Mouse (Mus musculus): Measurements from ENCODE around the gene Luc7l3.
"Not testable (repeated sequence)": the region's sequence is repeated elsewhere in the genome, so short reads cannot be mapped to it uniquely, and the experiment has no call there.

Luc7l3 gene

GRCm38 (mm10) chr11:94290062-94290740 is 31.6 kb downstream of the Luc7l3 start:
- no peak for DNase-seq

- DNase-seq: no peak
Measured at GRCm38 (mm10) chr11:94287105-94287504, 34.7 kb downstream of the Luc7l3 start.

- no peak for DNase-seq
Measured at GRCm38 (mm10) chr11:94285886-94286574, 35.8 kb downstream of the Luc7l3 start.

GRCm38 (mm10) chr11:94283536-94284099 is 38.2 kb downstream of the Luc7l3 start:
- DNase-seq: no peak

GRCm38 (mm10) chr11:94282291-94282690 is 39.5 kb downstream of the Luc7l3 start:
- no peak for DNase-seq

- DNase-seq: peak; percentile 22 to 45
Measured at GRCm38 (mm10) chr11:94281199-94282181, 40.3 kb downstream of the Luc7l3 start, which contains the start of gene Gm21885. Gene Gm21885 (plus strand): TSS chr11:94281873.

- DNase-seq: peak; percentile 93 to 94
Measured at GRCm38 (mm10) chr11:94276869-94277337, 44.9 kb downstream of the Luc7l3 start.

- DNase-seq: no peak
Measured at GRCm38 (mm10) chr11:94275686-94276085, 46.1 kb downstream of the Luc7l3 start.

GRCm38 (mm10) chr11:94275226-94275625 is 46.6 kb downstream of the Luc7l3 start:
- DNase-seq: no peak

- no peak for DNase-seq
Measured at GRCm38 (mm10) chr11:94274206-94274867, 47.5 kb downstream of the Luc7l3 start.

- DNase-seq: no peak
Measured at GRCm38 (mm10) chr11:94272960-94273927, 48.5 kb downstream of the Luc7l3 start.

GRCm38 (mm10) chr11:94271015-94271414 is 50.8 kb downstream of the Luc7l3 start:
- no peak for DNase-seq

- no peak for DNase-seq
Measured at GRCm38 (mm10) chr11:94269906-94270305, 51.9 kb downstream of the Luc7l3 start.

- no peak for DNase-seq
Measured at GRCm38 (mm10) chr11:94268761-94269160, 53.0 kb downstream of the Luc7l3 start.

- not testable (repeated sequence) for DNase-seq
Measured at GRCm38 (mm10) chr11:94266155-94266554, 55.6 kb downstream of the Luc7l3 start.

- DNase-seq: peak; percentile 77 to 81
Measured at GRCm38 (mm10) chr11:94265134-94265785, 56.5 kb downstream of the Luc7l3 start.

GRCm38 (mm10) chr11:94261585-94262370 is 60.0 kb downstream of the Luc7l3 start:
- DNase-seq: no peak

- DNase-seq: no peak
Measured at GRCm38 (mm10) chr11:94259814-94260213, 62.0 kb downstream of the Luc7l3 start.

- no peak for DNase-seq
Measured at GRCm38 (mm10) chr11:94257987-94258386, 63.8 kb downstream of the Luc7l3 start.

Measured in cerebellum, postnatal 25 days (tissue).